Mouse (Mus musculus) mouse trophoblast stem cell (cell line): ENCODE data around the gene Hlx.

Experiments used
- in situ Hi-C, 2 experiments: fragments of 300-500 bp; cut with MseI, MboI; formaldehyde crosslinking; loops; 2 replicates in 1 of 2; 3 replicates in 1 of 2; pipeline ENCODE4 v1.15.1; 2025

Hlx gene

DNA sequence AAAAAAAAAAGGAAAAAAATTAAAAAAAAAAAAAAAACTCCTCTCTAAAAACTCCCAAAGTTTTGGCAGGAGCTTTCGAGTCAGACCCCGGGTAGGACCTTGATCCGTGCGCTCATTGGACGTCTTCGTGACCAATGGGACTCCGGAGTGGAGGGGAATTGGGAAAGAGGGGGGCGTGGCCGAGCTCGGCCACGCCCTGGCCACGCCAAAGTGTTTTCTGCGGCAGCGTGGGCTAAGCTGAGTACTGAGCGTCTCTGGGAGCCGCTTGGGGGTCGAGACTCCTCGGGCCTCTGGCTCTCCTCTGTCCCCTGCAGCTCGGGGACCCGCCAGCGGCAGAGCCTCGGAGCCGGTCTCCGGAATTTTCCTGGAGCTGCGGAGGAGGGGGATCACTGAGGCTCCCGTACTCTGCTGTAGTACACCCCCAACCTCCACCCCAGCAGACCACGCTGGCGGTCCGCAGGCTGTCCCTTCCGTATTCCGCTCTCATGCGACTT lies at the start of gene Hlx:
TSS of gene Hlx (minus strand) at position 64 of the 494 bp plus-strand sequence.
- in situ Hi-C loops, result loop anchor here (10.0 kb wide), 3 partner anchors 238 to 468 kb away; no protein-coding TSS in a partner anchor

DNA sequence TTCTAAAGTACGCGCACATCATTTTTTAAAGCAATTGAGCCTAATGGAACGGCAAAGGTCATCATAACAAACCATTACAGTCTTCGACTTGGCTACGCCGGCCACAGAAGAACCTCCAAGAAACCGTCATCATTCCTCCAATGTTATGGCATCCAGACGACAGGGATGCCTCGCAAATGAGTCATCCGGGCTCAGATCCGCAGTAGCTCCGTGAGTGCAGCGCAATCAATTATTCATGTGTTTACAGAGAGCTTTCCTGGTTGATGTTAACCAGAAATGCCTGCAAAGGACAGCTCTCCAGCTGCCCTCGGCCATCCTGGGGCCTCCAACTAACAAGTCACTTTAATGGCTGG lies 49.7 kb upstream of the Hlx start:
- in situ Hi-C loops, result no loop called here

DNA sequence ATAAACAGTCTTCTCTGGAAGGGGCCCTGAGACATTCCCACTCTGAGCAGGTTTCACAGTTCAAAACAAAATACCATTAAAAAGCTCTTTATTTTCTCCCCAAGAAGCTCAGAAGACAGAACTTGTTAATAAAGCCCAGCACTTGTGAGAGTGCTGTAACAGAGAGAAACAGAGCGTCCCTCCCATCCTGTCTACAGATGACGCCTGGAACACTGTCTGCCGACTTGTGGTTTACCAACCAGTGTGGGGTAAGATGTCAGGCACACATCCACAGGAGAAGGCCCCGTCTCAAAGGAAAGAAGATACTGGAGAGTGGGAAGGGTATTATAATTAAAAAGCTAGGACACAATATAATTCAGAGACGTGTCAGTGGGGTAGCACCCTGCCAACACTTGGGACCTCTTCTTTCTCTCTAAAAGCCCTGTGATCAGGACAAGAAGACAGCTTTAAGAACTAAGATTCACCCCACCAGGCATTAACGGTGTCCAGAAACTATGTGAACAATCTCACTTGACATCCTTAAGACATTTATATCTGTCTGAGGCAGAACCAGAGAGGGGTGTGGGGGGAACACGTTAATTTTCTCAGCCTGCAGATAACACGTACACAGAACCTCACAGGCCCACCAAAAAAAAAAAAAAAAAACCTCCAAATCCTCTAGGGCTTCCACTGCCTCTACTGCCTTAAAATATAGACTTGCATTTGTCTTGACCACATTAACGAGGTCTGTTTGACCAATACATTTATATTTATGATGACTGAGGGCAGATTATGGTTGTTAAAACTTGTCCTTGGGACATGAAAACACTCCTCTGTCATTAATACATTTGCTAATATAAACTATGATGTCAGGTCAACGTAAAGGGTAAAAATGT lies 49.1 kb upstream of the Hlx start:
- in situ Hi-C loops, result no loop called here

DNA sequence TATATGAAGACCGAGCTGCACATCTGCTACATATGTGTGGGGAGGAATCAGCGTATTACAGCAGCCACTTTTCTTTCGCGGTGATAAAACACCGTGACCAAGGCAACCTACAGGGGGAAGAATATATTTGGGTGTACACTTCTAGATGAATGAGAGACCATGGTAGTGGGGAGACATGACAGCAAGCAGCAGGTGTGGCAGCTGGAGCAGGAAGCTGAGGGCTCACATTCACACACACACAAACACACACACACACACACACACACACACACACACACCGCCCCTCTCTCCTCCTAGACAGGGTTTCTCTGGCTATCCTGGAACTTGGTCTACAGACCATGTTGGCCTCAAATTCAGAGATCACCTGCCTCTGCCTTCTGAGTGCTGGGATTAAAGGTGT lies 45.7 kb upstream of the Hlx start:
- in situ Hi-C loops, result no loop called here

DNA sequence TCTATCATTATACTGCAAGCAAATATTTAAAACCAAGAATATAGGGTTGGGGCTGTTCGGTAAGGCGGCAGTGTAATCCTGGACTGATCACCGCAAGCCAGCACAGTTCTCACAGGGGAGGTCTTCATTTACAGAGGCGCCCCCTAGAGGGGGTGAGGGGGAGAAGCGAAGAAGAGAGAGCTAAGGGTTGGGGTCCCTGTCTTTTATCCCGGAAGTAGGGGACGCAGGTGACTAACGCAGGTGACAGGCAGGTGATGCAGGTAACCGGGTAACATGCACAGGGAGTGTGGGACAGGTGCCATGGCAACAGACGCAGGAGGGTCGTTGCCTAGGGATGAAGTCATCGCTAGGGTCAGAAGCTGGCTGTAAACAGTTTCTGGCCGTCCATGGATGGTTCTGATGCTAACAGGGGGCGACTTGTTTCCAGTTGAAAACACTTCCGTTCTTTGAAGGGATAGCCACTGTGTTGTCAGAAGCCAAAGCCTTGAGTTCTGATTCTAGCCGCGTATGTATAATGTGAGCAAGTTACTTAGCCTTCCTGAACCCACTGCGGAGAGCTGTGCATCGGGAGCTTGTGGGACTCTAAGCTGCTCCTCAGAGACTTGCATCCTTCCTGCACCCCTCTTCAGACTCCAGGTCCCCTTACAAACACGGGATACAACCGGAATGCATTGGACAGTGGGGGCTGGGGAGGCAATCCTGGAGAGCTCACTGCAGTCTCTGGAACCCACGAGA lies 44.8 kb upstream of the Hlx start:
- in situ Hi-C loops, result no loop called here

GRCm38 (mm10) chr1:184775289-184775688 lies 42.9 kb upstream of the Hlx start:
- in situ Hi-C loops, result no loop called here

GRCm38 (mm10) chr1:184771891-184772249 lies 39.5 kb upstream of the Hlx start:
- in situ Hi-C loops, result no loop called here

DNA sequence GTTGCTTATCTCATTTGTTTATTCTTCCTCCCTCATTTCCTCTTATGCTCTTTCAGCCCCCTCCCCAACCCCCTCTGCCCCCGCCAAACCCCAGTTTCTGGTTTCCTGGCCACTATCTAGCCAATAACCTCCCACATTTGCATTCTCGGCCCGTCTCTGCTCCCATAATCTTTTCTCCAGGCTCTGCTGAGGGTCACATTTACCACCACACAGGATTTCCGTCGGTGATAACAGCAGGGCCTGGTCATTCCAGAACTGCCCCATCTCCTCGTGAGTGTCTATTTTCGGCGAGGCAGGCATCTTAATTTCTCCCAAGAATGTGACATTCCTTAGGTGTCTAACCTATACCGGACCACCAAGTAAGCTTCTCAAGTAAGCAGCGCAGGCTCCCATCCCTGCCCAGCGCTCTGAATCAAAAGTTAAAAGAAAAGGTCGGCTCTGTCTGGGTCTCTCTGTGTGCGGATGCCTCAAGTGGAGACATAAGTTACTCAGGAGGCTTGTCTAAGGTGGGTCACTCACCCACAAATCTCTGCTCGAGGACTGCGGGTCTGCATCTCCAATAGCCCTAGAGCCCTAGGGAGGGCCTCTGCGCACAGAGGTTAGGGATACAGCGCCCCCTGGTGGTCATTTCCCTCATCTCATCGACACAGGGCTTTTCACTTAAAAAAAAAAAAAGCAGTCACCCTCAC lies 38.9 kb upstream of the Hlx start:
- in situ Hi-C loops, result no loop called here

- in situ Hi-C loops, result no loop called here
Measured at GRCm38 (mm10) chr1:184763866-184764265, 31.4 kb upstream of the Hlx start.

DNA sequence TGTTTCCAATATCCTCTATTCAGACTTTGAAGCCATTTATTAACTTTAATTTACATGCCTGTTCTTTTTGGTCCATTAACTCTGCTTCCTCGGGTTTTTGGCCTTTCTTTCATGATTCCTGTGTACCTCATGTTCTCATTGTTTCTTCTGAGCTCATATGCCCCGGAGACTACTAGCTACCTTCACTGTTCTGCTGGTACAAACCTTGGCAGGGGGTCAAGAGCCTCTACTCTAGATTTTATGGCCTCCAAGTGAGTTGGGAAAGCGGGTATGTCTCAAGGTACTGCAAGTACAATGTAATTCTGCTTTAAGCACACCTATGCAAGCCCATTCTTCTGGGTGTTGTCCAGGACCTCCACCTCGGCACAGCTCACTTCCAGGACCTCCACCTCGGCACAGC lies 30.5 kb upstream of the Hlx start:
- in situ Hi-C loops, result no loop called here

- in situ Hi-C loops, result no loop called here
Measured at GRCm38 (mm10) chr1:184761988-184762387, 29.6 kb upstream of the Hlx start.

- in situ Hi-C loops, result no loop called here
Measured at GRCm38 (mm10) chr1:184752671-184753070, 20.3 kb upstream of the Hlx start.

- in situ Hi-C loops, result no loop called here
Measured at GRCm38 (mm10) chr1:184750114-184750664, 17.8 kb upstream of the Hlx start.

DNA sequence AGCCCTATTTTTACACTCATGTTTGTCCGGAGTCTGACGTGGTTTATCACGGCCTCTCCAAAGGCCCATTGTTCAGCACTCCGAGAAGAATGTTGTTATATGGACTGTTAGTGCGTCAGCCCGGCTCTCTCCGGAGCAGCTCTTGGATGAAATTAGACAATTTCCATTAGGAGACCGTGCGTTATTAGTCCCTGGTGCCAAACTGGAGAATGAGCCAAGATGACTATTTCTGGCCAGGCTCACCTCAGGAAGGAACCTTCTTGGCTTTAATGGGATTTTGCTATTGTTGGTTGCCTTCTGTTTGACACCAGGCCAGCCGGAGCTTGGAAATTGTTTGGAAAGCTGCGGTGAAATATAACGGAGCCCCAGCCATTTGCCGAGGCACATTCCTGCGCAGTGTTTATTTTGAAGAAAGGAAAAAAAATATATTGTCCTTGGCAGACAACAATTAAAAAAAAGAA lies 16.3 kb upstream of the Hlx start:
- in situ Hi-C loops, result no loop called here

GRCm38 (mm10) chr1:184737876-184738479 lies 5.6 kb upstream of the Hlx start:
- in situ Hi-C loops, result loop anchor here (5.0 to 10.0 kb wide), 4 partner anchors 243 to 473 kb away; no protein-coding TSS in a partner anchor

- in situ Hi-C loops, result loop anchor here (5.0 to 10.0 kb wide), 4 partner anchors 242 to 472 kb away; no protein-coding TSS in a partner anchor
Measured at GRCm38 (mm10) chr1:184737228-184737627, 4.8 kb upstream of the Hlx start.

DNA sequence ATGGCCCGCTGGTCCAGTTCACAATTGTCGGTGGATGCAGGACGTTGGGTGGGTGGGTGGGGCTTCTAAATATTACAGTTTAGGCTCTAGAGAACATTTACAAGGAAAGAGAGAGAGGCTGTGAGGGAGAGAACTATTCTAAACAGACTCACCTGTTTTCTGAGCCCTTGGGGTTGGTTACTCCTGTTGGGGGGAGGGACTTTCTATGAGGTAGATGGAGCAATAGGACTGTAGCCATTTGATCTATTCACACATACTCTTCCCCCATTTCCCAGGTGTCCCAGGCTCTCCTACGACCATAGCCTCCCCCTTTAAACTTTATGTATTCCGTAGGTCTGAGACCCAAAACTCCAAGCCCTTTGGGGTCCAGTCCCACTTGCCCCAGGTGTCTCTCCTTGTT lies 3.8 kb upstream of the Hlx start:
- in situ Hi-C loops, result loop anchor here (5.0 to 10.0 kb wide), 4 partner anchors 241 to 471 kb away; no protein-coding TSS in a partner anchor

- in situ Hi-C loops, result loop anchor here (5.0 to 10.0 kb wide), 4 partner anchors 240 to 470 kb away; no protein-coding TSS in a partner anchor
Measured at GRCm38 (mm10) chr1:184734991-184735920, 2.8 kb upstream of the Hlx start.

GRCm38 (mm10) chr1:184734067-184734830 lies 1.8 kb upstream of the Hlx start:
- in situ Hi-C loops, result loop anchor here (10.0 kb wide), 3 partner anchors 239 to 469 kb away; no protein-coding TSS in a partner anchor
